Mouse (Mus musculus): Measurements from ENCODE around the gene Cwf19l1. TPM values are rescaled to one million over a fixed set of nuclear protein-coding genes. Genes with fewer than 3 reads are reported as not detected.

Cwf19l1 gene
- polyA plus RNA-seq (2012; rRNA removed) = 2.8 and 5.5 TPM in 2 replicates

GRCm38 (mm10) chr19:44135072-44135959, at the start of gene Cwf19l1:
Gene Cwf19l1 (minus strand): TSS chr19:44135876.
- H3K27ac ChIP-seq (ENCODE audit: insufficient read depth, low read length) = peak within 1 kb of the TSS; percentile 88
- peak within 1 kb of the TSS; percentile 98 for H3K4me3 ChIP-seq (ENCODE audit: extremely low read depth, insufficient read depth, insufficient read length)
- no peaks in the 10 kb centered on the region for H3K4me1 ChIP-seq (ENCODE audit: control insufficient read depth, insufficient read depth, insufficient read length)
- DNase-seq (ENCODE audit: low read depth in 1 of 2, low spot score in 2 of 2) = peak; percentile 70 to 78
- peaks cover 6% of the 10 kb centered on the region for H3K36me3 ChIP-seq (ENCODE audit: control insufficient read depth, insufficient read depth, low read length)
- WGBS = under 1% methylated on average over 45 of the region's 45 CpGs
- no peaks in the 10 kb centered on the region for H3K27me3 ChIP-seq (ENCODE audit: control insufficient read depth, insufficient read depth, low read length)
- TF ChIP-seq CTCF (IDR thresholded peaks at IDR 0.05; ENCODE audit: extremely low read depth, insufficient read depth, insufficient read length, insufficient replicate concordance) (no peak), POLR2A (IDR thresholded peaks at IDR 0.05; ENCODE audit: low read depth, low read length) (0 out of 2 replicates have a peak, but pooled peaks have one; percentile 15)

GRCm38 (mm10) chr19:44183968-44184367, 48.3 kb upstream of the Cwf19l1 start:
- 73% methylated on average over 3 of the region's 3 CpGs for WGBS
- no peak for DNase-seq (ENCODE audit: low read depth in 1 of 2, low spot score in 2 of 2)
- no peak for TF ChIP-seq POLR2A (IDR thresholded peaks at IDR 0.05; ENCODE audit: low read depth, low read length)
- TF ChIP-seq CTCF (IDR thresholded peaks at IDR 0.05; ENCODE audit: extremely low read depth, insufficient read depth, insufficient read length, insufficient replicate concordance) = no peak
- H3K36me3 ChIP-seq (ENCODE audit: control insufficient read depth, insufficient read depth, low read length) = no peaks in the 10 kb centered on the region
- H3K4me3 ChIP-seq (ENCODE audit: extremely low read depth, insufficient read depth, insufficient read length) = no peak overlapping the region
- no peaks in the 10 kb centered on the region for H3K4me1 ChIP-seq (ENCODE audit: control insufficient read depth, insufficient read depth, insufficient read length)
- H3K27me3 ChIP-seq (ENCODE audit: control insufficient read depth, insufficient read depth, low read length) = no peaks in the 10 kb centered on the region
- no peak overlapping the region for H3K27ac ChIP-seq (ENCODE audit: insufficient read depth, low read length)

GRCm38 (mm10) chr19:44180502-44180901, 44.8 kb upstream of the Cwf19l1 start:
- H3K4me1 ChIP-seq (ENCODE audit: control insufficient read depth, insufficient read depth, insufficient read length) = no peaks in the 10 kb centered on the region
- H3K27ac ChIP-seq (ENCODE audit: insufficient read depth, low read length) = no peak overlapping the region
- 86% methylated on average over 1 of the region's 1 CpGs for WGBS
- no peaks in the 10 kb centered on the region for H3K36me3 ChIP-seq (ENCODE audit: control insufficient read depth, insufficient read depth, low read length)
- TF ChIP-seq CTCF (IDR thresholded peaks at IDR 0.05; ENCODE audit: extremely low read depth, insufficient read depth, insufficient read length, insufficient replicate concordance) (no peak), POLR2A (IDR thresholded peaks at IDR 0.05; ENCODE audit: low read depth, low read length) (no peak)
- H3K27me3 ChIP-seq (ENCODE audit: control insufficient read depth, insufficient read depth, low read length) = no peaks in the 10 kb centered on the region
- H3K4me3 ChIP-seq (ENCODE audit: extremely low read depth, insufficient read depth, insufficient read length) = no peak overlapping the region
- DNase-seq (ENCODE audit: low read depth in 1 of 2, low spot score in 2 of 2) = no peak

GRCm38 (mm10) chr19:44176741-44177140, 41.1 kb upstream of the Cwf19l1 start:
- 75% methylated on average over 3 of the region's 3 CpGs for WGBS
- DNase-seq (ENCODE audit: low read depth in 1 of 2, low spot score in 2 of 2) = no peak
- no peak for TF ChIP-seq POLR2A (IDR thresholded peaks at IDR 0.05; ENCODE audit: low read depth, low read length)
- no peak for TF ChIP-seq CTCF (IDR thresholded peaks at IDR 0.05; ENCODE audit: extremely low read depth, insufficient read depth, insufficient read length, insufficient replicate concordance)
- H3K27me3 ChIP-seq (ENCODE audit: control insufficient read depth, insufficient read depth, low read length) = no peaks in the 10 kb centered on the region
- no peak overlapping the region for H3K4me3 ChIP-seq (ENCODE audit: extremely low read depth, insufficient read depth, insufficient read length)
- no peaks in the 10 kb centered on the region for H3K4me1 ChIP-seq (ENCODE audit: control insufficient read depth, insufficient read depth, insufficient read length)
- no peaks in the 10 kb centered on the region for H3K36me3 ChIP-seq (ENCODE audit: control insufficient read depth, insufficient read depth, low read length)
- H3K27ac ChIP-seq (ENCODE audit: insufficient read depth, low read length) = no peak overlapping the region

- Histone ChIP-seq H3K27ac (ENCODE audit: insufficient read depth, low read length) (no peak overlapping the region), H3K27me3 (ENCODE audit: control insufficient read depth, insufficient read depth, low read length) (no peaks in the 10 kb centered on the region), H3K4me3 (ENCODE audit: extremely low read depth, insufficient read depth, insufficient read length) (no peak overlapping the region), H3K4me1 (ENCODE audit: control insufficient read depth, insufficient read depth, insufficient read length) (no peaks in the 10 kb centered on the region), H3K36me3 (ENCODE audit: control insufficient read depth, insufficient read depth, low read length) (no peaks in the 10 kb centered on the region)
- TF ChIP-seq CTCF (IDR thresholded peaks at IDR 0.05; ENCODE audit: extremely low read depth, insufficient read depth, insufficient read length, insufficient replicate concordance) = no peak
- TF ChIP-seq POLR2A (IDR thresholded peaks at IDR 0.05; ENCODE audit: low read depth, low read length) = no peak
- WGBS = 58% methylated on average over 8 of the region's 8 CpGs
- DNase-seq (ENCODE audit: low read depth in 1 of 2, low spot score in 2 of 2) = no peak
Measured at GRCm38 (mm10) chr19:44174835-44175234, 39.2 kb upstream of the Cwf19l1 start.

GRCm38 (mm10) chr19:44161515-44161914, 25.8 kb upstream of the Cwf19l1 start:
- DNase-seq (ENCODE audit: low read depth in 1 of 2, low spot score in 2 of 2) = no peak
- Histone ChIP-seq H3K27me3 (ENCODE audit: control insufficient read depth, insufficient read depth, low read length) (no peaks in the 10 kb centered on the region), H3K36me3 (ENCODE audit: control insufficient read depth, insufficient read depth, low read length) (no peaks in the 10 kb centered on the region), H3K4me1 (ENCODE audit: control insufficient read depth, insufficient read depth, insufficient read length) (no peaks in the 10 kb centered on the region), H3K4me3 (ENCODE audit: extremely low read depth, insufficient read depth, insufficient read length) (no peak overlapping the region), H3K27ac (ENCODE audit: insufficient read depth, low read length) (no peak overlapping the region)
- no peak for TF ChIP-seq POLR2A (IDR thresholded peaks at IDR 0.05; ENCODE audit: low read depth, low read length)
- 5% methylated on average over 3 of the region's 3 CpGs for WGBS

- no peaks in the 10 kb centered on the region for H3K36me3 ChIP-seq (ENCODE audit: control insufficient read depth, insufficient read depth, low read length)
- H3K27ac ChIP-seq (ENCODE audit: insufficient read depth, low read length) = no peak overlapping the region
- H3K27me3 ChIP-seq (ENCODE audit: control insufficient read depth, insufficient read depth, low read length) = no peaks in the 10 kb centered on the region
- H3K4me1 ChIP-seq (ENCODE audit: control insufficient read depth, insufficient read depth, insufficient read length) = no peaks in the 10 kb centered on the region
- H3K4me3 ChIP-seq (ENCODE audit: extremely low read depth, insufficient read depth, insufficient read length) = no peak overlapping the region
- WGBS = 90% methylated on average over 3 of the region's 3 CpGs
- TF ChIP-seq POLR2A (IDR thresholded peaks at IDR 0.05; ENCODE audit: low read depth, low read length) = no peak
- no peak for TF ChIP-seq CTCF (IDR thresholded peaks at IDR 0.05; ENCODE audit: extremely low read depth, insufficient read depth, insufficient read length, insufficient replicate concordance)
- no peak for DNase-seq (ENCODE audit: low read depth in 1 of 2, low spot score in 2 of 2)
Measured at GRCm38 (mm10) chr19:44159386-44159785, 23.7 kb upstream of the Cwf19l1 start.

Data from spleen, adult 2 months (tissue).